Mouse (Mus musculus) E14TG2a.4 (cell line): ENCODE results near the gene Vamp5.
A peak's percentile ranks its signal among the peaks of the same experiment; 100 is the strongest.

Source experiments
- H3K27me3 ChIP-seq: 2 replicates; pipeline ENCODE4 v1.6.1; 2014; ENCODE audit warnings: low read length, control low read depth; ENCODE audit not compliant: insufficient read depth
- H3K36me3 ChIP-seq: 2 replicates; pipeline ENCODE4 v1.6.1; 2014; ENCODE audit warnings: low read length, control low read depth; ENCODE audit not compliant: insufficient read depth
- H3K4me1 ChIP-seq: replicated peaks from 2 replicates; pipeline ENCODE4 v1.6.1; 2014; ENCODE audit warnings: low read depth, low read length, control low read depth
- H3K4me3 ChIP-seq: replicated peaks from 2 replicates; pipeline ENCODE4 v1.5.1; 2014; ENCODE audit warnings: mild to moderate bottlenecking, low read length
- H3K9me3 ChIP-seq: 2 replicates; pipeline ENCODE4 v1.6.1; 2014; ENCODE audit warnings: low read length, control low read depth
- CTCF ChIP-seq: conservative IDR thresholded peaks from 2 replicates; pipeline ENCODE4 v1.5.1; 2014; ENCODE audit warnings: low read length
- NANOG ChIP-seq: IDR thresholded peaks from 2 replicates; pipeline ENCODE4 v1.6.1; 2014; ENCODE audit warnings: borderline replicate concordance, low read length, mixed read lengths
- POU5F1 ChIP-seq: IDR thresholded peaks from 2 replicates; pipeline ENCODE4 v1.6.1; 2014; ENCODE audit warnings: low read length, borderline replicate concordance

Vamp5 gene

GRCm38 (mm10) chr6:72358086-72358764 lies 22.0 kb downstream of the Vamp5 start:
- TF ChIP-seq POU5F1 (no peak), CTCF (no peak), NANOG (no peak)
- Histone ChIP-seq H3K4me3 (no peak overlapping the region), H3K36me3 (peaks cover 41% of the 10 kb centered on the region), H3K27me3 (peaks cover 24% of the 10 kb centered on the region), H3K4me1 (peaks cover 70% of the 10 kb centered on the region), H3K9me3 (no peaks in the 10 kb centered on the region)

GRCm38 (mm10) chr6:72357164-72358079 lies 22.8 kb downstream of the Vamp5 start:
- Histone ChIP-seq H3K4me3 (no peak overlapping the region), H3K36me3 (peaks cover 44% of the 10 kb centered on the region), H3K9me3 (no peaks in the 10 kb centered on the region), H3K4me1 (peaks cover 67% of the 10 kb centered on the region), H3K27me3 (peaks cover 24% of the 10 kb centered on the region)
- TF ChIP-seq POU5F1 (no peak), NANOG (no peak), CTCF (no peak)

DNA sequence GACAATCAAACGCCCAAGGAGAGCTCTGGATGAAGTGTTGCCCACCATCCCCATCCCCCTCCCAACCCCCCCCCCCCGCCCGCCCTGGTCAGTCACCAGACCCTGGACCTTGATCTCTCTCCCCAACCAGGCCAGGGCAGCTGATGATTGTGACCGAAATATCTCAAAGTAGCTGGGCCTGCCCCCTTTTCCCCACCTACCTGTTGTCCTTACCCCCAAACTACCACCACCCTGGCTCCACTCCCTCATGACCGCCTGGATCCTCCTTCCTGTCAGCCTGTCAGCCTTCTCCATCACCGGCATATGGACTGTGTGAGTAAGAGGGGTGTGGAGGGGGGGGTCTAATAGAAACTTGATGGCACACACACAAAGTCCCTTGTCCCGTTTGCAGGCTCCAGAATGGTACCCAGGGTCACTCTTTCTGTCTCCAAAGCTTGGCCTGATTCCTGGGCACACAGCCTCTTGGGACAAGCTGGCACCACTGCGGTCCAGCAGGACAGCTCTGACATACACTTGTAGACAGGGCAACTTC lies 24.2 kb downstream of the Vamp5 start:
- Histone ChIP-seq H3K36me3 (peaks cover 48% of the 10 kb centered on the region), H3K4me3 (peak overlapping the region; percentile 87), H3K27me3 (peaks cover 24% of the 10 kb centered on the region), H3K4me1 (peaks cover 61% of the 10 kb centered on the region), H3K9me3 (no peaks in the 10 kb centered on the region)
- TF ChIP-seq NANOG (no peak), POU5F1 (no peak), CTCF (no peak)

- H3K27me3 ChIP-seq: peaks cover 24% of the 10 kb centered on the region
- H3K4me1 ChIP-seq: peaks cover 53% of the 10 kb centered on the region
- no peaks in the 10 kb centered on the region for H3K9me3 ChIP-seq
- H3K36me3 ChIP-seq: peaks cover 49% of the 10 kb centered on the region
- peak within 1 kb of the TSS; percentile 87 for H3K4me3 ChIP-seq
- TF ChIP-seq POU5F1 (no peak), CTCF (no peak), NANOG (no peak)
These were observed 25.0 kb downstream of the Vamp5 start, which contains the start of gene Tmem150a for GRCm38 (mm10) chr6:72355066-72355911. Gene Tmem150a (plus strand): TSS chr6:72355447.

DNA sequence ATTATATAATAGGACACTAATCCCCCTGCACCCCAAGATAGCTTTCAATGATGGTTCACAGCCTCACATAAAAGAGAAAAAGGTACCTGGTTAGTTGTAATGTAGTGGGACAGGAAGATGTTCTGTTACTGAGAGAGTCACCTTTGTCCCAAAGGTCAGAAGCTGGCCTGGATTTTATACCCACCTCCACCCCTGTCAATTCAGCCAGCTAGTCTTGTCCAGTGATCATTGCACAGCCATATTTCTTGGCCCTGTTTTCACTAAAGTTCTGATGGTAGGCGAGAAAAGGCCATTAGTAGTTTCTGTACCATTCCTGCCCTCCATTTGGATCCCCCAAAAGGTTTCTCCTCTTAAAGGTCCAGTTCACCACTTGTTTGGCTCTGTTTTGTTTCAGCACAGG lies 26.2 kb downstream of the Vamp5 start:
- Histone ChIP-seq H3K4me3 (no peak overlapping the region), H3K27me3 (peaks cover 24% of the 10 kb centered on the region)
- no peak for TF ChIP-seq CTCF
- TF ChIP-seq NANOG: no peak
- TF ChIP-seq POU5F1: no peak

GRCm38 (mm10) chr6:72352636-72353405 lies 27.4 kb downstream of the Vamp5 start:
- no peak for TF ChIP-seq NANOG
- no peak for TF ChIP-seq CTCF
- TF ChIP-seq POU5F1: no peak
- Histone ChIP-seq H3K36me3 (peaks cover 45% of the 10 kb centered on the region), H3K9me3 (no peaks in the 10 kb centered on the region), H3K4me1 (peaks cover 43% of the 10 kb centered on the region), H3K27me3 (peaks cover 24% of the 10 kb centered on the region), H3K4me3 (no peak overlapping the region)

More for the DNA sequence above, 26.2 kb downstream of the Vamp5 start:
- Histone ChIP-seq H3K36me3 (peaks cover 49% of the 10 kb centered on the region), H3K4me1 (peaks cover 43% of the 10 kb centered on the region), H3K9me3 (no peaks in the 10 kb centered on the region)

- no peak overlapping the region for H3K4me3 ChIP-seq
- H3K4me1 ChIP-seq: peaks cover 44% of the 10 kb centered on the region
- peaks cover 10% of the 10 kb centered on the region for H3K27me3 ChIP-seq
- H3K36me3 ChIP-seq: peaks cover 36% of the 10 kb centered on the region
- no peaks in the 10 kb centered on the region for H3K9me3 ChIP-seq
- TF ChIP-seq NANOG (no peak), POU5F1 (no peak), CTCF (no peak)
These were observed 30.1 kb downstream of the Vamp5 start for GRCm38 (mm10) chr6:72350214-72350613.
